Comparison of ENCODE assay signal across 8 mouse cellular contexts in genomic region chr15:25959375-25959774, GRCm38 (mm10). TPM values are rescaled to one million over a fixed set of nuclear protein-coding genes. Genes with fewer than 3 reads are reported as not detected.
DNase-seq lines count a peak whose midpoint lies in the region; ATAC-seq and TF ChIP-seq lines count a peak whose summit lies in the region.

No protein-coding gene starts in this region.

- H3K36me3 ChIP-seq in liver, embryonic 11.5 days (ENCODE audit: control insufficient read depth, insufficient read depth, low read length): no peaks in the 10 kb centered on the region
- H3K36me3 ChIP-seq in hindbrain, embryonic 12.5 days: no peaks in the 10 kb centered on the region
- H3K36me3 ChIP-seq in lung, postnatal 0 days (ENCODE audit: insufficient read depth, low read length): no peaks in the 10 kb centered on the region
- no peaks in the 10 kb centered on the region for H3K36me3 ChIP-seq in stomach, embryonic 16.5 days (ENCODE audit: control insufficient read depth, insufficient read depth, low read length)

- peak; percentile 80 for TF ChIP-seq CTCF in lung, postnatal 0 days (IDR thresholded peaks at IDR 0.05)

- no peak overlapping the region for H3K4me3 ChIP-seq in liver, embryonic 11.5 days (ENCODE audit: low read depth, low read length)
- no peak overlapping the region for H3K4me3 ChIP-seq in hindbrain, embryonic 12.5 days
- no peak overlapping the region for H3K4me3 ChIP-seq in lung, postnatal 0 days (ENCODE audit: low read depth, low read length)
- no peak overlapping the region for H3K4me3 ChIP-seq in stomach, embryonic 16.5 days (replicated peaks; ENCODE audit: low read length)

- DNase-seq in liver, embryonic 11.5 days (ENCODE audit: low spot score): no peak
- DNase-seq in liver: no peak
- DNase-seq in c-Kit-positive CD71-negative TER-119-negative erythroid progenitor cells, embryonic 14.5 days (ENCODE audit: low read depth): peak; percentile 26
- peak; percentile 80 for DNase-seq in lung, postnatal 0 days (ENCODE audit: low spot score)
- no peak for DNase-seq in urinary bladder, postnatal 25 days (ENCODE audit: low spot score)
- DNase-seq in urinary bladder, postnatal 14 days (ENCODE audit: low spot score): no peak

- no peak overlapping the region for H3K27ac ChIP-seq in liver, embryonic 11.5 days (ENCODE audit: low read depth, low read length)
- H3K27ac ChIP-seq in hindbrain, embryonic 12.5 days: no peak overlapping the region
- no peak overlapping the region for H3K27ac ChIP-seq in lung, postnatal 0 days (ENCODE audit: low read length)
- H3K27ac ChIP-seq in stomach, embryonic 16.5 days (ENCODE audit: low read length): no peak overlapping the region

- 40% methylated on average over 5 of the region's 5 CpGs for WGBS in liver, embryonic 11.5 days
- 40% methylated on average over 5 of the region's 5 CpGs for WGBS in hindbrain, embryonic 12.5 days
- 10% methylated on average over 5 of the region's 5 CpGs for WGBS in lung, postnatal 0 days
- 11% methylated on average over 4 of the region's 5 CpGs for WGBS in stomach, embryonic 16.5 days

- no peaks in the 10 kb centered on the region for H3K4me1 ChIP-seq in liver, embryonic 11.5 days (replicated peaks; ENCODE audit: control insufficient read depth, insufficient read depth, low read length)
- H3K4me1 ChIP-seq in hindbrain, embryonic 12.5 days: no peaks in the 10 kb centered on the region
- H3K4me1 ChIP-seq in lung, postnatal 0 days (ENCODE audit: insufficient read depth, low read depth, low read length): no peaks in the 10 kb centered on the region
- H3K4me1 ChIP-seq in stomach, embryonic 16.5 days (ENCODE audit: control insufficient read depth, insufficient read depth, low read length): no peaks in the 10 kb centered on the region

- 0 out of 2 replicates have a peak, but pooled peaks have one; percentile 43 for ATAC-seq in liver, embryonic 11.5 days (replicated peaks; ENCODE audit: low FRiP score)
- peak; percentile 71; the same call in 1 of the 2 replicates for ATAC-seq in hindbrain, embryonic 12.5 days (ENCODE audit: low FRiP score)
- peak; percentile 82 for ATAC-seq in lung, postnatal 0 days
- ATAC-seq in stomach, embryonic 16.5 days (ENCODE audit: insufficient read depth, low FRiP score): peak; percentile 86

- no peaks in the 10 kb centered on the region for H3K27me3 ChIP-seq in liver, embryonic 11.5 days (replicated peaks; ENCODE audit: control insufficient read depth, insufficient read depth, low read length)
- no peaks in the 10 kb centered on the region for H3K27me3 ChIP-seq in hindbrain, embryonic 12.5 days
- no peaks in the 10 kb centered on the region for H3K27me3 ChIP-seq in lung, postnatal 0 days (replicated peaks; ENCODE audit: insufficient read depth, low read length)
- H3K27me3 ChIP-seq in stomach, embryonic 16.5 days (ENCODE audit: control insufficient read depth, insufficient read depth, low read length): no peaks in the 10 kb centered on the region

- TF ChIP-seq EP300 in lung, postnatal 0 days (IDR thresholded peaks at IDR 0.05): no peak

- H3K9me3 ChIP-seq in liver, embryonic 11.5 days (ENCODE audit: control insufficient read depth, low read length): no peaks in the 10 kb centered on the region
- no peaks in the 10 kb centered on the region for H3K9me3 ChIP-seq in hindbrain, embryonic 12.5 days (replicated peaks)
- no peaks in the 10 kb centered on the region for H3K9me3 ChIP-seq in lung, postnatal 0 days (ENCODE audit: low read length)
- H3K9me3 ChIP-seq in stomach, embryonic 16.5 days (replicated peaks; ENCODE audit: control insufficient read depth, low read length): no peaks in the 10 kb centered on the region

- no peak overlapping the region for H3K4me2 ChIP-seq in liver, embryonic 11.5 days
- H3K4me2 ChIP-seq in hindbrain, embryonic 12.5 days (replicated peaks): no peak overlapping the region
- H3K4me2 ChIP-seq in lung, postnatal 0 days (replicated peaks; ENCODE audit: low read depth, low read length): no peak overlapping the region
- H3K4me2 ChIP-seq in stomach, embryonic 16.5 days (ENCODE audit: low read depth, low read length): no peak overlapping the region

- H3K9ac ChIP-seq in liver, embryonic 11.5 days (ENCODE audit: low read depth, low read length): no peak overlapping the region
- H3K9ac ChIP-seq in hindbrain, embryonic 12.5 days: no peak overlapping the region
- no peak overlapping the region for H3K9ac ChIP-seq in lung, postnatal 0 days (replicated peaks; ENCODE audit: low read depth)
- H3K9ac ChIP-seq in stomach, embryonic 16.5 days (ENCODE audit: low read length): no peak overlapping the region

RNA-seq across cellular contexts. Expression of gene Zfp622, which starts 24.8 kb away (rescaled TPM):
- 27.9 and 30.3 TPM in 2 replicates for polyA plus RNA-seq in liver, embryonic 11.5 days (2014; fragmentation: Nextera tagmentation; extraction: Ambion mirVana)
- 38.4 and 44.3 TPM in 2 replicates for polyA plus RNA-seq in hindbrain, embryonic 12.5 days (2016; fragmentation: Nextera tagmentation; extraction: Ambion mirVana)
- 18.4 and 18.7 TPM in 2 replicates for polyA plus RNA-seq in lung, postnatal 0 days (2015; fragmentation: Nextera tagmentation; extraction: Ambion mirVana)
- polyA plus RNA-seq in stomach, embryonic 16.5 days (2015; fragmentation: Nextera tagmentation; extraction: Ambion mirVana): 17.8 and 20.9 TPM in 2 replicates

Comparison
In these comparisons a context has a peak if more than half of its experiments do, and no peak if none do; other contexts are left out.
1. DNase-seq: peak in c-Kit-positive CD71-negative TER-119-negative erythroid progenitor cells, embryonic 14.5 days (single experiment) and lung, postnatal 0 days (single experiment); none in liver, embryonic 11.5 days (single experiment), liver (single experiment), urinary bladder, postnatal 25 days (single experiment) and urinary bladder, postnatal 14 days (single experiment).
2. Peak in every context shown above with its lines, with median percentiles within 50 percentile points of each other: ATAC-seq.